Mouse (Mus musculus): ENCODE results near the gene Fiz1.

DNA sequence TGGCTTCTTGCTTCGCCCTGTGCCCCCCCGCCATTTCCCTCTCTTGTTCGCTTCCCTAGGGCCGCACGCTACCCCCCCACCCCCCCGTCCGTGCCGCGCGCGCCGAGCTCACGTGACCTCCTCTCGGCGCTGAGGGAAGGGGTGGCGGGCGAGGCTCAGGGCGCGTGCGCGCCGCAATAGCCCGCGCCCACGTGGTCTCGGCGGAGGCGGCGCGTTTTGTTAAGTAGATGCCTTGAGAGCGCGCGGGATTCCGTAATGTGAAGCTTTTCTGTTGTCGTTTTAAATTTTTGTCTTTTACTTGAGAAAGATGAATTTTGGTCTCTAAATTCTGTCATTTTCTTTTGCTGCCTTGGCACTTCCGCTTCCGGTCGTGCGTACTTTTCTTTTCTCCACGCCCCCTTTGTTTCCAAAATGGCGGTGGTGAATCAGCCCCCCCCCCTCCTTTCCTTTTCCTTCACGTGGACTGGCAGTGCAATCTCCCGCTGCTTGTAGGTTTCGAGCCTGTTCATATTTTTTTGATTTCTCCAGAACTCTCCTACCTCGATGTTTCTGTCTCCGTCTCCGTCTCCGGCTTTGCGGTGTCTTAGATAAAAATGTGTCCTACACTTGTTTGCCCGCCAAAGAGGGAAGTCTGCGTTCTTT, 48.0 kb upstream of the Fiz1 start:
- TF ChIP-seq POLR2A (IDR thresholded peaks at IDR 0.05; ENCODE audit: insufficient read depth, low read depth, low read length) (no peak; the same call in 1 of the 2 replicates), CTCF (IDR thresholded peaks at IDR 0.05) (no peak), EP300 (IDR thresholded peaks at IDR 0.05; ENCODE audit: insufficient read depth, low read depth, low read length) (no peak)

All from heart, adult 2 months (tissue).